Mouse (Mus musculus) layer of hippocampus, adult 2 months (tissue): ENCODE measurements around the gene Boc. TPM values are rescaled to one million over a fixed set of nuclear protein-coding genes. Genes with fewer than 3 reads are reported as not detected.

Experiments used
- DNase-seq, 2 experiments: peaks; one replicate each; pipeline ENCODE4 v3.0.0; 2022; ENCODE audit warnings: low spot score in 2 of 2
- H3K27ac ChIP-seq: fragments of 200-600 bp; 2 replicates; pipeline ENCODE4 v1.8.1; 2022
- H3K4me3 ChIP-seq: fragments of 200-600 bp; 2 replicates; pipeline ENCODE4 v1.8.1; 2022; ENCODE audit warnings: mild to moderate bottlenecking
- CTCF ChIP-seq: fragments of 200-600 bp; conservative IDR thresholded peaks from 2 replicates; pipeline ENCODE4 v1.8.1; 2022; ENCODE audit warnings: antibody characterized with exemption, mild to moderate bottlenecking, moderate library complexity
- total RNA-seq, 2 experiments: library from RNA; stranded (reverse); gene quantifications; 2 replicates each; pipeline ENCODE4 v1.2.3; 2021

The Boc gene
- total RNA-seq, 2 experiments from 2014 or later, result 9.7 to 12.1 TPM

- no peak for DNase-seq
- H3K4me3 ChIP-seq, result no peak overlapping the region
- H3K27ac ChIP-seq, result peak overlapping the region; percentile 43; the same call in 1 of the 2 replicates
- TF ChIP-seq CTCF, result no peak
Measured at GRCm38 (mm10) chr16:44509458-44510344, 49.0 kb downstream of the Boc start.

- no peak overlapping the region for H3K4me3 ChIP-seq
- peak overlapping the region; percentile 43; the same call in 1 of the 2 replicates for H3K27ac ChIP-seq
- DNase-seq, result peak in 1 of 2 experiments; percentile 34
- no peak for TF ChIP-seq CTCF
Measured at GRCm38 (mm10) chr16:44508772-44509171, 49.9 kb downstream of the Boc start.

DNA sequence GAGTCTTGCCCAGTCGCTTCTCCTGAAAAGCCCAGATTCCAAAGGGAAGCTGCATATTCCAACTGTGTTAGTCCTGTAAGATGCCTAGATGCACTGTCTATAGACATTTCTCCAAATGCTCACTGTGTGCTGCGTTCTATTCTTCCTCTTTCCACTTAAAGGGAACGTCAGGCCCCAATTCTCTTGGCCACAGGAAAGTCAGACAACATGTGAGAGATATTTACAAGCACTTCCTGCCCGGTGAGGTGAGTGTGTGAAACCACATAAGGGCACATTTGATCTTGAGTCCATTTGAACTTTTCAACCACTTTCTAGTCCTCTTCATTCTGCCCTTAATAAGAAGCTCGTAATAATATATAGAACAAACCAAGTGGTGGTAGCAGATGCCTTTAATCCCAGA lies 50.7 kb downstream of the Boc start:
- no peak for DNase-seq
- H3K27ac ChIP-seq, result no peak overlapping the region
- H3K4me3 ChIP-seq, result no peak overlapping the region
- TF ChIP-seq CTCF, result no peak

DNA sequence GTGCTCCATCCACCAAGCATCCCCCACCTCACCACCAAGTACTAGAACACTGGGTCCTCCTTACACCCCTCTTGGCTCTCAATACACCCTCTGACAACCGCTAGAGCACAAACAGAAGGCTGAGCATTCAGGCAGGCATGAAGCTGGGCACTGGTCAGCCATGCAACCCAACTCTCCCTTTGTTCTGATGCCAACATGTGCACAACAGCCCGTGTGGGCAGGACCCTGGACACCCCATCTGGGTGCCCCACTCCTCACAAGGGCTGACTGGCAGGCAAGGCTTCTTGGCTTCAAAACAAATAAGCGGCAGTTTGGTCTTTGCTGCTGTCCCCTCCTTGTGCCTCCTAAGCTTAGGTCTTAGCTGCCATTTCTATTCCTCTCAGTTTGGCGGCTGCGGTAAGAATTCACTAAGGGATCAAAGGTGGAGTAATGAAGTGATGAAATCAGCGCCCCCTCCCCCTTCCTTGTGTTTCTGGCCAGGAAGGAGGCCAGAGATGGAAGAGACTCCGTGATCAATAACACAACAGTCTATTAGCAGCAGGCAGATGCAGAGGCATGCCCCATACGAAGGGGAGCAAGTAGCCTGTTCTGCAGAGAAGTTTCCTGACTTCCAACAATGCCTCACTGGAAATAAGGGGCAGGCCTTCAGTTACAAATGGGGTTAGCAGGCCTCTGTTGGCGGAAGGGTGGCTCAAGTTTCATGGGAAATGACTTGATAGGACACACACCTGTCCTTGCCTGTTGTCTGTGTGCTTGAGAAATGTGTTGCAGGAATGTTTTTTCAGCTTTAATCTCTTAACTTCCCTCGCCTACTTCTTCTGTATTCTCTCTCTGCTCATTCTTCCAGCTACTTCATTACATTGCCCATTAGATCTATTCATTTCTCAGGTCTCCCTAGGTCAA lies 51.4 kb downstream of the Boc start:
- H3K27ac ChIP-seq, result no peak overlapping the region

GRCm38 (mm10) chr16:44505243-44505642 lies 53.5 kb downstream of the Boc start:
- no peak for DNase-seq
- Histone ChIP-seq H3K4me3 (no peak overlapping the region), H3K27ac (0 out of 2 replicates have a peak overlapping the region, but pooled peaks have one; percentile 34)
- no peak for TF ChIP-seq CTCF

More for the DNA sequence above, 51.4 kb downstream of the Boc start:
- no peak for TF ChIP-seq CTCF
- DNase-seq, result no peak
- H3K4me3 ChIP-seq, result no peak overlapping the region

DNA sequence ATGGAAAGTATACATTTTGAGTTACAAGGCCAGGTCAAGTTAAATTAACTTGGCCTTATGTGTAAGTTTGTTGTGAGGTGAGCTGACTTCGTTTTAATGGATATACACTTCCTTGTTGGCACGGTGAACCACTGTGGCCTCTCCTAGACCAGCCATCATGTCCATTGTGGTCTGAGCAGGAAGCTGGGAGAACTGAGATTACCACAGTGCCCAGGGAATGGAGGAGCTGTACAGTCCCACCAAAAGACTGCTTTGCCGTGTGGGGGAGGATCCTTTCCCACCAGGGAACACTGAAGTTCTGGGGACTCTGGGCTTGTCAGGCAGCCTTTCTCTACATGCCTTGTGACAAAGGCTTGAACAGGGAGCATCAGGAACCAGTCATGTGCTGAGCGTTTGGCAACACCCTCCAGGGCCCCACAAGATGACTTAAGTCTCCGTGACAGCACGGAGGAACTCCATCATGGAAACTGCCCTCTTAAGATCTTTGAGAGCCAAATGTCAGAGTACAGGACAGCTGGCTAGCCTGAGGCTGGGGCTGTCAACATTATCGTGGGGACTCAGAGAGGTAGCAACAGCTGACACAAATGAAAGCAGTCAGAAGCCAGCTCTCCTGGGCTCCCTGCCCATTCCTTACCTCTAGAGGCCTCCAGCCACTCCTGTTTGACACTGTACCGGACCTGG lies 55.7 kb downstream of the Boc start:
- Histone ChIP-seq H3K4me3 (no peak overlapping the region), H3K27ac (no peak overlapping the region)
- no peak for DNase-seq
- TF ChIP-seq CTCF, result no peak

- H3K4me3 ChIP-seq, result no peak overlapping the region
- no peak for DNase-seq
- TF ChIP-seq CTCF, result no peak
- no peak overlapping the region for H3K27ac ChIP-seq
Measured at GRCm38 (mm10) chr16:44502325-44502724, 56.4 kb downstream of the Boc start.

DNA sequence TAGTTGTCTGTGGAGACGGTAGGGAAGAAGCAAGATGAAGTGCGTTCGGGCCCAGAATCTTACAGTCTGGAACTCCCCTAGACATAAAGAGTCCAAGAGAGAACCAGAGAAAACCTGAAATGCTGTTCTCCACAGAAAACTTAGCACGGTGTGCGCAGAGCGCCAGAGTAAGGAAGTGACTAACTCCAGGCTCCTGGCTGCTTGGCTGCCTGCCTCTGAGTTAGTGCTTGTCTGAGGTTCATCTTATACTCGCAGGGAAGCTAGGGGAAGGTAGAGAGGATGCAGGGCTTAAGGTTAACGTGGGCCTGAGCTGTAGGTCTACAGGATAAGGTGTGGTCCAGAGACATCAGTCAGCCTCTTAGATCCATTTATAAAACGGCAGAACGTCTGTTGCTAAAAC lies 56.9 kb downstream of the Boc start:
- no peak for TF ChIP-seq CTCF
- no peak overlapping the region for H3K4me3 ChIP-seq
- DNase-seq, result no peak
- H3K27ac ChIP-seq, result no peak overlapping the region

DNA sequence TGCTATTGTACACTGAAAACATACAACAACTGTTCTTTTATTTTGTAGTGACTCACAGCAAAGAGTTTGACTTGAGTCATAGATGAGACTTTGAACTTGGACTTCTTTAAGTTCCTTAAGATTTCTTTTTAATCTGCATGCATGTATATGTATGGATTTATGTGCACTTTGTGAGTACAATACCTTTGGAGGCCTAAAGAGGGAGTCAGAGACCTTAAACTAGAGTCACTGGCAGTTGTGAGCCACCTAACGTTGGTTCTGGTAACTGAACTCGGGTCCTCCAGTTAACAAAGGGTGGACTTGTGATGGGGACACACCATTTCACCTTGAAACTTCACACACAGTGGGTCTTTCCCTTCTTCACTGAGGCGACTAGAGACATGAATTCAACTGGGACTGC lies 60.2 kb downstream of the Boc start:
- peak; percentile 16; the same call in 1 of the 2 replicates for TF ChIP-seq CTCF

DNA sequence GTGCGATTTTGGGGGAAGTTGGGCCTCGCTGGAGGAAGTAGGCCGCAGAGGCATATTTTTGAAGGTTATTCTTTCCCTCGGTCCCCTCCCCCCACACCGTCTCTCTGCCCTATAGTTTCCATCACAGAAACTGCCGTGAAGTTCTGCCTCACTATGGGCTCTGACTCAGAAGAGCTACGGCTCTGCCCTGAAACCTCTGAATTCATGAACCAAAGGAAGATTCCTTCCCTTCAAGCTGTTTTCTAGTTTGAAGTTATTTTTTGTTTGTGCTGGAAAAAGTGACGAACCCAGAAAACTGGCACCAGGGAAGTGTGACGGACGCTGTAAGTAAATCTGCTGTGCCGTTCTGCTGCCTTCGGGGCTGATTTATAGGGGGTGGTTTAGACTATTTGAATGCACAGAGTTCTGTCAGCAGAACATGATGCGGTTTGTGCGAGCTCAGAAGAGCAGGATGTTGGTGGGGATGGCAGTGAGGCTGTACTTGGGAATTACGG lies 61.7 kb downstream of the Boc start:
- Histone ChIP-seq H3K27ac (no peak overlapping the region), H3K4me3 (no peak overlapping the region)
- no peak for DNase-seq
- no peak for TF ChIP-seq CTCF

More for the DNA sequence above, 60.2 kb downstream of the Boc start:
- Histone ChIP-seq H3K27ac (no peak overlapping the region), H3K4me3 (no peak overlapping the region)
- DNase-seq, result no peak

- H3K4me3 ChIP-seq, result no peak overlapping the region
- no peak for DNase-seq
- peak overlapping the region; percentile 75 for H3K27ac ChIP-seq
- no peak for TF ChIP-seq CTCF
Measured at GRCm38 (mm10) chr16:44494441-44495108, 64.1 kb downstream of the Boc start.

GRCm38 (mm10) chr16:44493868-44494267 lies 64.8 kb downstream of the Boc start:
- Histone ChIP-seq H3K27ac (peak overlapping the region; percentile 75), H3K4me3 (no peak overlapping the region)
- TF ChIP-seq CTCF, result no peak
- DNase-seq, result peak in 1 of 2 experiments; percentile 42
